Mouse (Mus musculus): Measurements from ENCODE around the gene Tcl1b4. TPM values are rescaled to one million over a fixed set of nuclear protein-coding genes. Genes with fewer than 3 reads are reported as not detected.

The Tcl1b4 gene
- polyA plus RNA-seq, 1 experiment, result not detected

- no peak for DNase-seq (ENCODE audit: low spot score)
Observed at GRCm38 (mm10) chr12:105248763-105249233, 47.0 kb downstream of the Tcl1b4 start.

- no peak for DNase-seq (ENCODE audit: low spot score)
Observed at GRCm38 (mm10) chr12:105253796-105254195, 52.0 kb downstream of the Tcl1b4 start.

Other genes with a start within 250 kb of the Tcl1b4 start
- gene Syne3, start 192.1 kb upstream of the Tcl1b4 start, polyA plus RNA-seq (2012; rRNA removed), result 3.0 and 5.3 TPM in 2 replicates
- gene Glrx5, start 169.3 kb upstream of the Tcl1b4 start, polyA plus RNA-seq (2012; rRNA removed), result 47.7 and 53.9 TPM in 2 replicates
- gene Tcl1b2, start 55.9 kb upstream of the Tcl1b4 start, polyA plus RNA-seq (2012; rRNA removed), result not detected in 2 replicates
- gene Tcl1b1, start 42.3 kb upstream of the Tcl1b4 start, polyA plus RNA-seq (2012; rRNA removed), result not detected in 2 replicates
- gene Tcl1b5, start 25.6 kb upstream of the Tcl1b4 start, polyA plus RNA-seq (2012; rRNA removed), result not detected in 2 replicates
- not detected in 2 replicates for gene Tcl1b3, start 10.9 kb upstream of the Tcl1b4 start, polyA plus RNA-seq (2012; rRNA removed)
- gene Tcl1, start 20.8 kb downstream of the Tcl1b4 start, polyA plus RNA-seq (2012; rRNA removed), result not detected in 2 replicates
- gene Tunar, start 131.9 kb downstream of the Tcl1b4 start, polyA plus RNA-seq (2012; rRNA removed), result not detected in 2 replicates

All from urinary bladder, adult 2 months (tissue).